ENCODE assay signal across 9 mouse cellular contexts in genomic region chr7:121020277-121020676, GRCm38 (mm10). TPM values are rescaled to one million over a fixed set of nuclear protein-coding genes. Genes with fewer than 3 reads are reported as not detected.
A peak's percentile ranks its signal among the peaks of the same experiment; 100 is the strongest.
DNase-seq lines count a peak whose midpoint lies in the region; ATAC-seq lines count a peak whose summit lies in the region.
"Had no signal": no experiment of that assay in that cellular context is flagged by ENCODE, and none has a peak within 500 bp of the region (broad histone marks: within the 10 kb centered on the region; RNA-seq: fewer than 3 reads in every experiment).

No protein-coding gene starts in this region.

- ATAC-seq in embryonic facial prominence, embryonic 11.5 days (replicated peaks; ENCODE audit: insufficient number of reproducible peaks, low FRiP score, low TSS enrichment, low read depth), result no peak
- no peak for ATAC-seq in inflammation-experienced regulatory T-cells, adult 6 months

- no peaks in the 10 kb centered on the region for H3K9me3 ChIP-seq in embryonic facial prominence, embryonic 11.5 days (replicated peaks; ENCODE audit: control insufficient read depth, low read length)
- no peaks in the 10 kb centered on the region for H3K9me3 ChIP-seq in embryonic facial prominence, embryonic 10.5 days

- H3K36me3 ChIP-seq in embryonic facial prominence, embryonic 11.5 days (replicated peaks; ENCODE audit: control insufficient read depth, insufficient read depth, low read depth, low read length), result no peaks in the 10 kb centered on the region
- no peaks in the 10 kb centered on the region for H3K36me3 ChIP-seq in embryonic facial prominence, embryonic 10.5 days (replicated peaks)

- H3K9ac ChIP-seq in embryonic facial prominence, embryonic 11.5 days (replicated peaks; ENCODE audit: low read length), result no peak overlapping the region

- WGBS in embryonic facial prominence, embryonic 11.5 days, result 32% methylated on average over 8 of the region's 8 CpGs
- WGBS in embryonic facial prominence, embryonic 10.5 days, result 40% methylated on average over 8 of the region's 8 CpGs

- no peaks in the 10 kb centered on the region for H3K27me3 ChIP-seq in embryonic facial prominence, embryonic 11.5 days (ENCODE audit: control insufficient read depth, insufficient read depth, low read length)
- no peaks in the 10 kb centered on the region for H3K27me3 ChIP-seq in embryonic facial prominence, embryonic 10.5 days (replicated peaks; ENCODE audit: low read depth, poor library complexity, severe bottlenecking)

- no peak overlapping the region for H3K27ac ChIP-seq in embryonic facial prominence, embryonic 11.5 days (replicated peaks; ENCODE audit: low read depth, low read length)
- no peak overlapping the region for H3K27ac ChIP-seq in embryonic facial prominence, embryonic 10.5 days (replicated peaks)

- no peaks in the 10 kb centered on the region for H3K4me1 ChIP-seq in embryonic facial prominence, embryonic 11.5 days (ENCODE audit: control insufficient read depth, insufficient read depth, low read length)
- no peaks in the 10 kb centered on the region for H3K4me1 ChIP-seq in embryonic facial prominence, embryonic 10.5 days

- peak; percentile 15 for DNase-seq in embryonic facial prominence, embryonic 11.5 days (ENCODE audit: low spot score)
- no peak for DNase-seq in embryonic facial prominence, embryonic 10.5 days (ENCODE audit: low spot score)
- peak; percentile 28 for DNase-seq in right cerebral cortex, adult 18-20 months
- no peak for DNase-seq in right cerebral cortex, postnatal 25 days
- DNase-seq in kidney, postnatal 4 days, result peak; percentile 46 to 58
- DNase-seq in thymus, postnatal 36 days, result peak; percentile 17 to 20
- DNase-seq in gastrocnemius, postnatal 10 days, result no peak

- no peak overlapping the region for H3K4me2 ChIP-seq in embryonic facial prominence, embryonic 11.5 days (ENCODE audit: low read depth, low read length)

- H3K4me3 ChIP-seq in embryonic facial prominence, embryonic 11.5 days (ENCODE audit: low read depth, low read length), result no peak overlapping the region
- H3K4me3 ChIP-seq in embryonic facial prominence, embryonic 10.5 days, result no peak overlapping the region

RNA-seq across cellular contexts. Expression of gene Mettl9, which starts 14.0 kb away (rescaled TPM):
- 272 and 293 TPM in 2 replicates for polyA plus RNA-seq in embryonic facial prominence, embryonic 11.5 days (2014; fragmentation: Nextera tagmentation; extraction: Ambion mirVana)
- 182 and 187 TPM in 2 replicates for polyA plus RNA-seq in embryonic facial prominence, embryonic 10.5 days (2016; fragmentation: Nextera tagmentation; extraction: Ambion mirVana)
- polyA plus RNA-seq in inflammation-experienced regulatory T-cells, adult 6 months (2017; shearing (Covaris generic)), result 10 to 100 TPM in 1 of 3 experiments, 1 to 10 TPM in 2; 3.9 to 10.1 (median 7.1) TPM
- total RNA-seq in gastrocnemius, postnatal 10 days (2021), result 10 to 100 TPM; 41.8 to 48.8 TPM

RNA-seq across cellular contexts. Expression of gene Mfsd13b, which starts 38.0 kb away (rescaled TPM):
- not detected in 2 replicates for polyA plus RNA-seq in embryonic facial prominence, embryonic 11.5 days (2014; fragmentation: Nextera tagmentation; extraction: Ambion mirVana)
- polyA plus RNA-seq in embryonic facial prominence, embryonic 10.5 days (2016; fragmentation: Nextera tagmentation; extraction: Ambion mirVana), result 0.40 and 0.62 TPM in 2 replicates
- polyA plus RNA-seq in inflammation-experienced regulatory T-cells, adult 6 months (2017; shearing (Covaris generic)), result not detected
- not detected for total RNA-seq in gastrocnemius, postnatal 10 days (2021)
- total RNA-seq: gastrocnemius, adult 18-20 months had no signal

RNA-seq across cellular contexts. Expression of gene Cdr2, which starts 38.2 kb away (rescaled TPM):
- 12.7 and 14.7 TPM in 2 replicates for polyA plus RNA-seq in embryonic facial prominence, embryonic 11.5 days (2014; fragmentation: Nextera tagmentation; extraction: Ambion mirVana)
- polyA plus RNA-seq in embryonic facial prominence, embryonic 10.5 days (2016; fragmentation: Nextera tagmentation; extraction: Ambion mirVana), result 11.5 and 14.5 TPM in 2 replicates
- polyA plus RNA-seq in inflammation-experienced regulatory T-cells, adult 6 months (2017; shearing (Covaris generic)), result 1 to 10 TPM; 1.2 to 1.4 (median 1.3) TPM
- 10 to 100 TPM in 1 of 2 experiments, 1 to 10 TPM in 1; 6.9 to 10.9 TPM for total RNA-seq in gastrocnemius, postnatal 10 days (2021)

RNA-seq across cellular contexts. Expression of gene Igsf6, which starts 54.1 kb away (rescaled TPM):
- 0.70 and 0.91 TPM in 2 replicates for polyA plus RNA-seq in embryonic facial prominence, embryonic 11.5 days (2014; fragmentation: Nextera tagmentation; extraction: Ambion mirVana)
- 0.67 and 1.2 TPM in 2 replicates for polyA plus RNA-seq in embryonic facial prominence, embryonic 10.5 days (2016; fragmentation: Nextera tagmentation; extraction: Ambion mirVana)
- 1 to 10 TPM in 1 of 3 experiments, under 1 TPM in 2; 0.26 to 2.6 (median 0.61) TPM for polyA plus RNA-seq in inflammation-experienced regulatory T-cells, adult 6 months (2017; shearing (Covaris generic))
- 1 to 10 TPM in 1 of 2 experiments, under 1 TPM in 1; 0.78 to 1.5 TPM for total RNA-seq in gastrocnemius, postnatal 10 days (2021)

Comparison
In these comparisons a context has a peak if more than half of its experiments do, and no peak if none do; other contexts are left out.
1. DNase-seq: peak in embryonic facial prominence, embryonic 11.5 days (single experiment), right cerebral cortex, adult 18-20 months (single experiment), kidney, postnatal 4 days (2 of 2) and thymus, postnatal 36 days (2 of 2); none in embryonic facial prominence, embryonic 10.5 days (single experiment), right cerebral cortex, postnatal 25 days (single experiment) and gastrocnemius, postnatal 10 days (single experiment).
2. RNA of gene Mettl9, which starts 14.0 kb away (polyA plus RNA-seq): 272 to 293 TPM in embryonic facial prominence, embryonic 11.5 days and 182 to 187 TPM in embryonic facial prominence, embryonic 10.5 days; 3.9 to 10.1 TPM in inflammation-experienced regulatory T-cells, adult 6 months; every median in the first group is over 10 times any median in the second.